Mouse (Mus musculus) gastrocnemius, postnatal 10 days (tissue): Measurements from ENCODE around the gene 4930564D02Rik. TPM values are rescaled to one million over a fixed set of nuclear protein-coding genes. Genes with fewer than 3 reads are reported as not detected.

ENCODE experiments used
- DNase-seq: peaks from one replicate; pipeline ENCODE4 v3.0.0; 2021; ENCODE audit warnings: mixed read lengths
- long read RNA-seq, 2 experiments: library from polyadenylated mRNA; stranded (forward); transcript quantifications; one replicate each; pipeline ENCODE4 v2.0.0; 2021
- total RNA-seq, 2 experiments: library from RNA; stranded (reverse); gene quantifications; 2 replicates each; pipeline ENCODE4 v1.2.3; 2021

The 4930564D02Rik gene
- not detected for total RNA-seq
- long read RNA-seq, experiment 1: 0 reads
- long read RNA-seq, experiment 2: 0 reads

GRCm38 (mm10) chr3:105066544-105066943 is at the start of gene 4930564D02Rik:
Gene 4930564D02Rik, plus strand, starts transcription at chr3:105066844.
- no peak for DNase-seq

- no peak for DNase-seq
Observed at GRCm38 (mm10) chr3:105017314-105017713, 49.3 kb upstream of the 4930564D02Rik start.

GRCm38 (mm10) chr3:105018085-105018782 is 48.4 kb upstream of the 4930564D02Rik start:
- DNase-seq: no peak

- no peak for DNase-seq
Observed at GRCm38 (mm10) chr3:105018783-105019105, 47.9 kb upstream of the 4930564D02Rik start.

GRCm38 (mm10) chr3:105019826-105020692 is 46.6 kb upstream of the 4930564D02Rik start:
- DNase-seq: no peak

GRCm38 (mm10) chr3:105023371-105024005 is 43.2 kb upstream of the 4930564D02Rik start:
- no peak for DNase-seq

- DNase-seq: no peak
Observed at GRCm38 (mm10) chr3:105036281-105036847, 30.3 kb upstream of the 4930564D02Rik start.

GRCm38 (mm10) chr3:105037240-105037770 is 29.3 kb upstream of the 4930564D02Rik start:
- DNase-seq: no peak

- DNase-seq: no peak
Observed at GRCm38 (mm10) chr3:105040002-105040401, 26.6 kb upstream of the 4930564D02Rik start.

GRCm38 (mm10) chr3:105040983-105041625 is 25.5 kb upstream of the 4930564D02Rik start:
- DNase-seq: no peak

GRCm38 (mm10) chr3:105043746-105044145 is 22.9 kb upstream of the 4930564D02Rik start:
- no peak for DNase-seq

- no peak for DNase-seq
Observed at GRCm38 (mm10) chr3:105046870-105047269, 19.8 kb upstream of the 4930564D02Rik start.

- peak; percentile 30 for DNase-seq
Observed at GRCm38 (mm10) chr3:105047616-105048015, 19.0 kb upstream of the 4930564D02Rik start.

- DNase-seq: no peak
Observed at GRCm38 (mm10) chr3:105049848-105050247, 16.8 kb upstream of the 4930564D02Rik start.

- DNase-seq: no peak
Observed at GRCm38 (mm10) chr3:105051103-105051502, 15.5 kb upstream of the 4930564D02Rik start.

GRCm38 (mm10) chr3:105052171-105052936 is 14.3 kb upstream of the 4930564D02Rik start:
- no peak for DNase-seq

GRCm38 (mm10) chr3:105052937-105053697 is 13.5 kb upstream of the 4930564D02Rik start, which contains the start of gene Cttnbp2nl:
Gene Cttnbp2nl, minus strand, starts transcription at chr3:105053146.
- peak; percentile 98 for DNase-seq

- DNase-seq: no peak
Observed at GRCm38 (mm10) chr3:105053698-105054001, 13.0 kb upstream of the 4930564D02Rik start.

- DNase-seq: no peak
Observed at GRCm38 (mm10) chr3:105054952-105055351, 11.7 kb upstream of the 4930564D02Rik start.

GRCm38 (mm10) chr3:105055666-105056065 is 11.0 kb upstream of the 4930564D02Rik start:
- no peak for DNase-seq
